Mouse (Mus musculus): ENCODE results near the gene Zfp39.

GRCm38 (mm10) chr11:58918759-58919158, 14.7 kb upstream of the Zfp39 start:
- TF ChIP-seq CHD2 (IDR thresholded peaks at IDR 0.05; ENCODE audit: low read depth, low read length): no peak
- no peak for TF ChIP-seq HCFC1 (IDR thresholded peaks at IDR 0.05; ENCODE audit: borderline replicate concordance, insufficient read depth, low read length)
- TF ChIP-seq MAFK (IDR thresholded peaks at IDR 0.05; ENCODE audit: insufficient read depth, low read depth, low read length): no peak
